Mouse (Mus musculus): ENCODE measurements around the gene Atp8a2. TPM values are rescaled to one million over a fixed set of nuclear protein-coding genes. Genes with fewer than 3 reads are reported as not detected.

Atp8a2 gene
- total RNA-seq, 2 experiments from 2014 or later: 45.1 to 51.3 TPM

- no peak for DNase-seq
Measured at GRCm38 (mm10) chr14:59705326-59706058, 491.5 kb downstream of the Atp8a2 start.

GRCm38 (mm10) chr14:59701492-59701891 is 495.5 kb downstream of the Atp8a2 start:
- no peak for DNase-seq

GRCm38 (mm10) chr14:59695160-59695559 is 501.8 kb downstream of the Atp8a2 start:
- no peak for DNase-seq

- no peak for DNase-seq
Measured at GRCm38 (mm10) chr14:59692164-59692563, 504.8 kb downstream of the Atp8a2 start.

- DNase-seq: no peak
Measured at GRCm38 (mm10) chr14:59691402-59691801, 505.6 kb downstream of the Atp8a2 start.

GRCm38 (mm10) chr14:59690954-59691353 is 506.0 kb downstream of the Atp8a2 start:
- DNase-seq: no peak

- no peak for DNase-seq
Measured at GRCm38 (mm10) chr14:59689596-59689995, 507.4 kb downstream of the Atp8a2 start.

- DNase-seq: no peak
Measured at GRCm38 (mm10) chr14:59686229-59686628, 510.8 kb downstream of the Atp8a2 start.

GRCm38 (mm10) chr14:59685343-59685742 is 511.6 kb downstream of the Atp8a2 start:
- DNase-seq: no peak

- no peak for DNase-seq
Measured at GRCm38 (mm10) chr14:59681906-59682305, 515.1 kb downstream of the Atp8a2 start.

- DNase-seq: no peak
Measured at GRCm38 (mm10) chr14:59677598-59678003, 519.4 kb downstream of the Atp8a2 start.

- no peak for DNase-seq
Measured at GRCm38 (mm10) chr14:59675330-59675729, 521.6 kb downstream of the Atp8a2 start.

- no peak for DNase-seq
Measured at GRCm38 (mm10) chr14:59674556-59674955, 522.4 kb downstream of the Atp8a2 start.

- DNase-seq: no peak
Measured at GRCm38 (mm10) chr14:59672893-59673515, 524.0 kb downstream of the Atp8a2 start.

GRCm38 (mm10) chr14:59657098-59657497 is 539.9 kb downstream of the Atp8a2 start:
- no peak for DNase-seq

GRCm38 (mm10) chr14:59656591-59656990 is 540.4 kb downstream of the Atp8a2 start:
- DNase-seq: no peak

- DNase-seq: no peak
Measured at GRCm38 (mm10) chr14:59649337-59649736, 547.6 kb downstream of the Atp8a2 start.

GRCm38 (mm10) chr14:59648611-59649010 is 548.4 kb downstream of the Atp8a2 start:
- no peak for DNase-seq

- no peak for DNase-seq
Measured at GRCm38 (mm10) chr14:59646826-59647697, 549.9 kb downstream of the Atp8a2 start.

GRCm38 (mm10) chr14:59644896-59645295 is 552.1 kb downstream of the Atp8a2 start:
- no peak for DNase-seq

- DNase-seq: no peak
Measured at GRCm38 (mm10) chr14:59644166-59644565, 552.8 kb downstream of the Atp8a2 start.

- no peak for DNase-seq
Measured at GRCm38 (mm10) chr14:59643582-59643981, 553.4 kb downstream of the Atp8a2 start.

GRCm38 (mm10) chr14:59641856-59642255 is 555.1 kb downstream of the Atp8a2 start:
- no peak for DNase-seq
